Mouse (Mus musculus) cerebellum, adult 2 months (tissue): Measurements from ENCODE around the gene Cnot11. TPM values are rescaled to one million over a fixed set of nuclear protein-coding genes. Genes with fewer than 3 reads are reported as not detected.
A peak's percentile ranks its signal among the peaks of the same experiment; 100 is the strongest.

Source experiments
- DNase-seq, 2 experiments: peaks; one replicate each; pipeline ENCODE4 v3.0.0; 2021
- H3K27ac ChIP-seq: fragments of 200-500 bp; 2 replicates; pipeline ENCODE4 v1.5.1; 2012; ENCODE audit warnings: low read length, control low read depth, inconsistent platforms; ENCODE audit not compliant: insufficient read depth
- H3K27me3 ChIP-seq: fragments of 200-500 bp; 2 replicates; pipeline ENCODE4 v1.6.1; 2012; ENCODE audit warnings: inconsistent platforms, mild to moderate bottlenecking, low read length, moderate library complexity; ENCODE audit not compliant: control insufficient read depth, insufficient read depth
- H3K4me1 ChIP-seq: fragments of 200-500 bp; 2 replicates; pipeline ENCODE4 v1.6.1; 2011; ENCODE audit warnings: low read length; ENCODE audit not compliant: control insufficient read depth, insufficient read depth
- H3K4me3 ChIP-seq: fragments of 200-500 bp; replicated peaks from 2 replicates; pipeline ENCODE3; 2011; ENCODE audit warnings: mild to moderate bottlenecking, low read depth, low read length, control low read depth; ENCODE audit not compliant: insufficient read depth
- CTCF ChIP-seq: fragments of 200-500 bp; IDR thresholded peaks from 2 replicates; pipeline ENCODE4 v1.5.1; 2011; ENCODE audit warnings: low read depth, mild to moderate bottlenecking, control low read depth, low read length, moderate library complexity, borderline replicate concordance; ENCODE audit not compliant: insufficient read depth
- POLR2A ChIP-seq: fragments of 200-500 bp; IDR thresholded peaks from 2 replicates; pipeline ENCODE4 v1.6.1; 2011; ENCODE audit warnings: low read length, control low read depth, borderline replicate concordance; ENCODE audit not compliant: insufficient read depth
- WGBS: fragments of 180-500 bp; shearing (Covaris S2); methylation state at CpG from one replicate; pipeline ENCODE4 v1.1.7; 2018; 5-methylcytosine and 5-hydroxymethylcytosine counted together
- polyA plus RNA-seq: library from polyadenylated mRNA; depleted of rRNA; stranded (reverse); fragments of >200 nt; gene quantifications from 2 replicates; pipeline ENCODE4 v1.2.3, GENCODE M21; 2012

The Cnot11 gene
- polyA plus RNA-seq, 1 experiment = 21.0 TPM

- WGBS = 77% methylated on average over 10 of the region's 10 CpGs
- no peak for TF ChIP-seq CTCF
- no peak for TF ChIP-seq POLR2A
- DNase-seq = no peak
- H3K4me1 ChIP-seq = peaks cover 4% of the 10 kb centered on the region; the same call in 1 of the 2 replicates
- H3K27me3 ChIP-seq = no peaks in the 10 kb centered on the region
- no peak overlapping the region for H3K27ac ChIP-seq
- no peak overlapping the region for H3K4me3 ChIP-seq
Measured at GRCm38 (mm10) chr1:39537631-39538380, 3.0 kb downstream of the Cnot11 start.

- DNase-seq = no peak
- H3K27me3 ChIP-seq = no peaks in the 10 kb centered on the region
- no peak overlapping the region for H3K4me3 ChIP-seq
- H3K4me1 ChIP-seq = peaks cover 4% of the 10 kb centered on the region; the same call in 1 of the 2 replicates
- H3K27ac ChIP-seq = no peak overlapping the region
- TF ChIP-seq CTCF (no peak), POLR2A (no peak)
Measured at GRCm38 (mm10) chr1:39540592-39540991, 5.8 kb downstream of the Cnot11 start.

- Histone ChIP-seq H3K4me1 (no peaks in the 10 kb centered on the region), H3K27ac (no peak overlapping the region), H3K4me3 (no peak overlapping the region), H3K27me3 (no peaks in the 10 kb centered on the region)
- TF ChIP-seq POLR2A (no peak), CTCF (no peak)
- 35% methylated on average over 7 of the region's 7 CpGs for WGBS
- DNase-seq = peak; percentile 45 to 48
Measured at GRCm38 (mm10) chr1:39545589-39545988, 10.8 kb downstream of the Cnot11 start.

- H3K4me3 ChIP-seq = no peak overlapping the region
- H3K27me3 ChIP-seq = no peaks in the 10 kb centered on the region
- 77% methylated on average over 6 of the region's 6 CpGs for WGBS
- TF ChIP-seq POLR2A (no peak), CTCF (no peak)
- DNase-seq = no peak
- H3K27ac ChIP-seq = no peak overlapping the region
- no peaks in the 10 kb centered on the region for H3K4me1 ChIP-seq
Measured at GRCm38 (mm10) chr1:39546160-39546866, 11.5 kb downstream of the Cnot11 start.

GRCm38 (mm10) chr1:39547238-39547637 is 12.4 kb downstream of the Cnot11 start:
- 58% methylated on average over 2 of the region's 2 CpGs for WGBS
- Histone ChIP-seq H3K4me1 (no peaks in the 10 kb centered on the region), H3K27ac (no peak overlapping the region), H3K4me3 (no peak overlapping the region), H3K27me3 (no peaks in the 10 kb centered on the region)
- TF ChIP-seq POLR2A (no peak), CTCF (no peak)
- DNase-seq = no peak

- H3K4me1 ChIP-seq = no peaks in the 10 kb centered on the region
- H3K27ac ChIP-seq = no peak overlapping the region
- TF ChIP-seq POLR2A = no peak
- no peaks in the 10 kb centered on the region for H3K27me3 ChIP-seq
- DNase-seq = no peak
- WGBS = 35% methylated on average over 2 of the region's 2 CpGs
- H3K4me3 ChIP-seq = no peak overlapping the region
Measured at GRCm38 (mm10) chr1:39549831-39550230, 15.0 kb downstream of the Cnot11 start.

GRCm38 (mm10) chr1:39555556-39556415 is 21.0 kb downstream of the Cnot11 start:
- no peaks in the 10 kb centered on the region for H3K27me3 ChIP-seq
- H3K4me3 ChIP-seq = no peak overlapping the region
- 48% methylated on average over 9 of the region's 9 CpGs for WGBS
- no peak overlapping the region for H3K27ac ChIP-seq
- no peak for TF ChIP-seq CTCF
- no peak for TF ChIP-seq POLR2A
- H3K4me1 ChIP-seq = no peaks in the 10 kb centered on the region
- no peak for DNase-seq

- Histone ChIP-seq H3K27ac (no peak overlapping the region), H3K4me1 (no peaks in the 10 kb centered on the region), H3K4me3 (no peak overlapping the region), H3K27me3 (no peaks in the 10 kb centered on the region)
- TF ChIP-seq CTCF (no peak), POLR2A (no peak)
- no peak for DNase-seq
- WGBS = 99% methylated on average over 2 of the region's 2 CpGs
Measured at GRCm38 (mm10) chr1:39559009-39559408, 24.2 kb downstream of the Cnot11 start.
